Mouse (Mus musculus): Measurements from ENCODE around the gene Tceanc.
"Not testable (repeated sequence)": the region's sequence is repeated elsewhere in the genome, so short reads cannot be mapped to it uniquely, and the experiment has no call there.

Tceanc gene

DNA sequence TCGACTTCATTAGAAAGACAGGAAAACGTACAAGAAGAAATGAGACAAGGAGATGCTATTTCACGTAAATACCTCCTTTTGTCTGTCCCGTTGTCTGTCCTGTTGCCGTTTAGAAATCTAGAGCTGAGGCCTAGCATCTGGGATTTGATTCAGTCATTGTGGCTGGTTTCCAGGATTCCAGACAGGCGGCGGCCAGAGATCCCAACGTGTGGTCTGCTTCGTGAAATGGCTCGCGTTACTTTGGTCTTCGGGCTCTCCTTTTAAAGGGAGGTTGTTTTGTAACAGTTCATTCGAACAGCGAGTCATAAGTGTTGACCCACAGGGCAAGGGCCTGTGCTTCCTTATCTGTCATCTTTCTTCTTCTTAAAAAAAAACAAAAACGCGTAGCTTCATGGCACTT lies at the start of gene Tceanc:
TSS of gene Tceanc (minus strand) at position 223 of the 400 bp plus-strand sequence.
- DNase-seq (ENCODE audit: low spot score in 2 of 2), result no peak

DNA sequence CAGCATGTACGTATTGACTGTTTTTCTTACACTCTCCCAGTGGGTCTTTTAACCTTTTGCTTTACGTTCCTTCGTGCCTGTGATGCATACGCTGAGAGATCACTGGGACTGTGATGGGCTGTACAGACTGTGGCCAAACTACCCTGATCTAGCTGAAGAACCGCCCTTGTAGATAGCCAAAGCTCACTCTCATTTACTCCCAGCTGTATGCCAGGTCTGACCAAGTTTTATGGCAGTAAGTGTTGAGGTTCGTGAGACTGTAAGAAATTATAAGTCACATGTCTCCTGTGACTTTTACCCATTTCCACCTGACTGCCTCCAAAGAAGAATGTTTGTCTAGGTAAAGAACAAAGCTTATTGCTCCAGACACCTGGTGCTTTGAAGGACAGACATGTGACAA lies 47.6 kb upstream of the Tceanc start:
- DNase-seq (ENCODE audit: low spot score in 2 of 2), result no peak

- no peak for DNase-seq (ENCODE audit: low spot score in 2 of 2)
Observed at GRCm38 (mm10) chrX:166565401-166565800, 47.0 kb upstream of the Tceanc start.

DNA sequence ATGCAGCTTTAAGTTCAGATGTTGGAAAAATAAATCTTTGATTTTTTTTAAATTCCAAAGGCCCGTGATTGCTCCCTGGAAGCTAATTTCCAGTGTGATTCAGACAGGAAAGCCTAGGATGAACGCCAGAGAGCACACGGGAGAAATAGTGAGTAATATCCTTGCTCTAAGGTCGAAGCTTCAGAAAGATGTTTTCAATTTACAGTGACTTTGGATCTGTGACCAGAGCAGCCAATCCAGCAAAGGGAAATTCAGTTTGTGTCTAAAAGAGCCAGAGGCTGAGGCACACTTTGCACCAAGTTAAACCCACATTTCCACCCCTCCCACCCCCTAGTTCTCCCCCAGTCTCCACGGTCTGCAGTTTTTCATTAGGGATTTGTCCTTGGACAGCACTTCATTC lies 46.5 kb upstream of the Tceanc start:
- DNase-seq (ENCODE audit: low spot score in 2 of 2), result no peak

GRCm38 (mm10) chrX:166559333-166559732 lies 41.0 kb upstream of the Tceanc start:
- no peak for DNase-seq (ENCODE audit: low spot score in 2 of 2)

DNA sequence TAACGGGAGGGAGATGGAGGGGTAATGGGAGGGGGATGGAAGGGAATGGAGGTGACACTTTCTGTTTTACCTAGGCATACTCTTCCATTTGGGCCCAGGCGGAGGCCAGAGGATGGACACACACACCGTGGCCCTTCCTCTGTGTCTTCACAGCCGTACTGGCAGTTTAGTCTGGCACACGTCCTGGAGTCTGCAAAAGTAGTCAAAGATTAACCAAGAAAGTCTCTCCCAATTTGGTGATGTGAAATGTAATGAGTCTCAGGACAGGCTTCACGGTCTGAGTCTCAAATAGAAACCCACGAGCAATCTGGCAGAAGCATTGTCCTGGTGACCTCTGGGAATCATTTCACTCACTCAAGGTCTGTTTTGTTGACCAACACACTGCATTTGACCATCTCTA lies 34.0 kb upstream of the Tceanc start:
- DNase-seq (ENCODE audit: low spot score in 2 of 2), result no peak

DNA sequence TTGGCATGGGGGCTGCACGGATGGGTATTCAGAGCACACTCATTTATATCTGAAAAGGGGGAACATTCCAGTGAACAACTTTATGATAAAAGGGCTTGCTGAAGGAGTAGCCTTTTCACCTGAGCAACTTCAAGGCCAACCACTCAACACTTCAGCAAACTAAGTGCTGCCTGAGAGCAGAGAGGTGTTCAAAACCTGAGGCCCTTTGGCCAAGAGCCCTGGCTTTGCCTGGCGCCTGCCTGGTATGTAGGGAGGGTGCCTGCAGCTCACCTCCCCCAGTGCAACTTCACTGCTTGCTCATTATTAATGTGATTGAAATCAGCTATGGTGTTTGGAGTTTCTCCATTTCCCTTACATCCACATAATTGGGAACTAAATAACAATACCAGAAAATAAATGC lies 28.1 kb upstream of the Tceanc start:
- no peak for DNase-seq (ENCODE audit: low spot score in 2 of 2)

- DNase-seq (ENCODE audit: low spot score in 2 of 2), result no peak
Observed at GRCm38 (mm10) chrX:166535138-166535537, 16.8 kb upstream of the Tceanc start.

DNA sequence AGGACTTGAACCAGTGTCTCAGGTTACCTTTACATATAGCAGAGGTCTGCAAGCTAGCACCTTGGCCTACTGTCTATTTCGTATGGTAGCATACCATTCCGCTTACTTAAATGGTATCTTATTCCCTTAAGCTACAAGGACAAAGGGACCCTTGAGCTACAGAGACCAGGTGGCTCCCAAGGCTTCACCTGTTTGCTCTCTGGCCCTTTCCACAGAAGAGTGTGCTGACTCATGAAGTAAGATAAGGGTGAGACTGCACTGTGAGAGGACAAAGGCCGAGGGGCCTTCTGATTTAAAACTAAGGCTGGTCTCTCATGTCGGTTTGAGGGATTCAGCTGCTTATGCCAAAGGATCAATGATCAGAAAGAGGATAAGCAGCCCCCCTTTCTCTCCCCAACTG lies 15.1 kb upstream of the Tceanc start:
- DNase-seq (ENCODE audit: low spot score in 2 of 2), result no peak

DNA sequence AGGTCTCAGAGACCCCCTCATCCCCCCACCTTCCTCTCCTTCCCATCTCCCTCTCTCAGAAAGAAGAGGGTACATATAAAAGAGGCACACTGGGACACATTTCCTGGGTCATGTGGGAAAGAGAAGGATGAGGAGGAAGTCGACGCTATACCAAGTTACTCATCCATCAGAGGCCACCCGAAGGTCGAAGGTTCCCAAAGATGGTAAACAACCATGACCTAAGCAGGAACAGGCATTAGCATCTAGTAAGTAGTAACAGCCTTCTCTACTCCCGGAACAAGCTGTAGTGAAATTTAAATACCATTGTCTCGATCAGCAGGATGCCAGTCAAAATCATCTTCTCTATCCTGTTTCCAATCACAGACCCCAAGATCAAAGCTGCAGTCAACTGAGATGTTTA lies 13.3 kb upstream of the Tceanc start:
- DNase-seq (ENCODE audit: low spot score in 2 of 2), result no peak

- DNase-seq (ENCODE audit: low spot score in 2 of 2), result no peak
Observed at GRCm38 (mm10) chrX:166528126-166528525, 9.8 kb upstream of the Tceanc start.

DNA sequence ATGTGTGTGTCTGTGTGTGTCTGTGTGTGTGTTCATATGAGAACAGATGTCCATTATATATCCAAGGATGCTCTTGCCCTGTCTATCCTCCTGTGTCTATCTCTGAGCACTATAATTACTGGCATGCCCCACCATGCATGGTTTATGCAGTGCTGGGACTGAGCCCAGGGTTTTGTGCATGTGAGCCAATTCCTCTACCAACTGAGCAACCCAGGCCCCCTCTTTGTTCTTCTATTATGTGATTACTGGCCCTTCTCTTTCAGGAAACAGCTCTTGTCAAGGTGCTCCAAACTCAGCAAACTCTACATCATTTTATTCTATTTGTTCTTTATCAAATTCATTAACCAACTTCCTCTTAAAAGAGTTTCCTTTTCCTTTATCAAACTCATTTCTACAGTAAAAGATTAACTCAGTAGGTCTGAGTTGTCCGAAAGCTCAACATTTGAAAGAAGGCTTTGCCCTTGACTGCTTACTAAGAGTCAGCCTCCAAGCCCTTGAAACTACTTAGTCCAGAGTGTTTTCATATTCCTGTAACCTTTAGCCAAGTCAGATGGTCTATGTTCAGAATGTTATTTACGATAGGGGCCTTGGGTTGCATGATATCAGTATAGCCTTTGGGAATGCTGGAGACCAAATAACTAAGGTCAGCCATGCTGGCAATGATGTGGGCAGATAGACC lies 7.4 kb upstream of the Tceanc start:
- DNase-seq (ENCODE audit: low spot score in 2 of 2), result no peak

GRCm38 (mm10) chrX:166520782-166521181 lies 2.4 kb upstream of the Tceanc start:
- DNase-seq (ENCODE audit: low spot score in 2 of 2), result no peak

- DNase-seq (ENCODE audit: low spot score in 2 of 2), result no peak
Observed at GRCm38 (mm10) chrX:166516631-166517030, 1.7 kb downstream of the Tceanc start.

DNA sequence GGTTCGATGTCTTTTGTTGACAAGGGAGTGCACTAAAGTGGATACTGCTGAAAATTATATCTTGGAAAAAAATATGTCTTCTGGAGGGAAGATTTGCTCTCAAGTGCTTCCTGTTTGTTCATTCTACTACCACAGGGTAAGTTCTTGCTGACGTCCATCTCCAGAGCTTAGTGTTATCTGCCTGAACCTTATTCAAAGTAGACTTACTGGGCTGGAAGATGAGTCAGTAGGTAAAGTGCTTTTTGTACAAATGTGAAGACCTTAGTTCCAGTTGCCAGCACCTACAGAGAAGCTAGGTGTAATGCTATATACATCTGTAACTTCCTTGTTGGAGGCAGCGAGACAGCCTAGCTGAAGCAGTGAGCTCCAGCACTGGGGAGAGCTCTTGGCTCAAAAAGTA lies 2.4 kb downstream of the Tceanc start:
- DNase-seq (ENCODE audit: low spot score in 2 of 2), result no peak

GRCm38 (mm10) chrX:166514035-166514434 lies 4.3 kb downstream of the Tceanc start:
- DNase-seq (ENCODE audit: low spot score in 2 of 2), result not testable (repeated sequence)

DNA sequence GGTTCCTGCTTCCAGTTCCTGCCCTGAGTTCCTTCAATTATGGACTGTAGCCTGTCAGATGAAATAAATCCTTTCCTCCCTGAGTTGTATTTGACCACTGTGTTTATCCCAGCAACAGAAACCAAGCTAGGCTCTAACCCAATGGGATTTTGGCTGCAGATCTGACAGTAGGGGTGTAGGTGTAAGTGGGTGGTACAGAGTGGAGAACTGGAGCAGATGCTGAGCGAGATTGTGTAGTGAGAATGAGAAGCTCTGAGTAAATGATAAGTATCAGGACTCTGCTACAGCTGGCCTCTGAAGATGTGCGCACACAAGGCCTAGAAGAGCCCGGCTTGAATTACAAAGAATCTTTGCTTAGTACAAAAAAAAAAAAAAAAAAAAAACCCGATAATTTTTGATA lies 6.3 kb downstream of the Tceanc start:
- DNase-seq (ENCODE audit: low spot score in 2 of 2), result peak in 1 of 2 experiments; percentile 4

- DNase-seq (ENCODE audit: low spot score in 2 of 2), result no peak
Observed at GRCm38 (mm10) chrX:166511107-166511506, 7.3 kb downstream of the Tceanc start.

GRCm38 (mm10) chrX:166509761-166510738 lies 8.3 kb downstream of the Tceanc start:
- DNase-seq (ENCODE audit: low spot score in 2 of 2), result peak; percentile 86 to 87

GRCm38 (mm10) chrX:166504421-166504820 lies 13.9 kb downstream of the Tceanc start:
- no peak for DNase-seq (ENCODE audit: low spot score in 2 of 2)

- DNase-seq (ENCODE audit: low spot score in 2 of 2), result no peak
Observed at GRCm38 (mm10) chrX:166499496-166500190, 18.7 kb downstream of the Tceanc start.

- DNase-seq (ENCODE audit: low spot score in 2 of 2), result no peak
Observed at GRCm38 (mm10) chrX:166497771-166498170, 20.6 kb downstream of the Tceanc start.

Measured in right cerebral cortex, adult 2 months (tissue).